Mouse (Mus musculus) neural tube, embryonic 14.5 days (tissue): ENCODE measurements around the gene Tubb3. TPM values are rescaled to one million over a fixed set of nuclear protein-coding genes. Genes with fewer than 3 reads are reported as not detected.

Source experiments
- ATAC-seq: fragments of 200-750 bp; cut with Nextera tagmentation; 2 replicates; pipeline ENCODE4 v1.8.0; 2017; ENCODE audit warnings: low read depth, mild to moderate bottlenecking, moderate TSS enrichment, moderate library complexity
- H3K27ac ChIP-seq: fragments of 300-500 bp; sonication (generic); 2 replicates; pipeline ENCODE4 v1.5.1; 2014; ENCODE audit warnings: low read depth, mild to moderate bottlenecking, control low read depth, low read length, moderate library complexity, mixed read lengths
- H3K27me3 ChIP-seq: fragments of 300-500 bp; sonication (generic); 2 replicates; pipeline ENCODE4 v1.6.1; 2014; ENCODE audit warnings: low read length; ENCODE audit not compliant: control insufficient read depth, insufficient read depth
- H3K36me3 ChIP-seq: fragments of 300-500 bp; sonication (generic); 2 replicates; pipeline ENCODE4 v1.6.1; 2014; ENCODE audit warnings: low read length, mixed read lengths; ENCODE audit not compliant: control insufficient read depth, insufficient read depth
- H3K4me1 ChIP-seq: fragments of 300-500 bp; sonication (generic); 2 replicates; pipeline ENCODE4 v1.6.1; 2014; ENCODE audit warnings: low read length; ENCODE audit not compliant: control insufficient read depth, insufficient read depth
- H3K4me2 ChIP-seq: fragments of 300-500 bp; sonication (generic); 2 replicates; pipeline ENCODE4 v1.6.1; 2014; ENCODE audit warnings: mild to moderate bottlenecking, low read depth, low read length, control low read depth
- H3K4me3 ChIP-seq: fragments of 300-500 bp; sonication (generic); 2 replicates; pipeline ENCODE4 v1.5.1; 2014; ENCODE audit warnings: low read depth, low read length, control low read depth, mixed read lengths
- H3K9ac ChIP-seq: fragments of 300-500 bp; sonication (generic); replicated peaks from 2 replicates; pipeline ENCODE4 v1.6.1; 2014; ENCODE audit warnings: low read depth, mild to moderate bottlenecking, control low read depth, low read length, mixed read lengths
- H3K9me3 ChIP-seq: fragments of 300-500 bp; sonication (generic); 2 replicates; pipeline ENCODE4 v1.6.1; 2016; ENCODE audit warnings: low read length; ENCODE audit not compliant: control insufficient read depth
- WGBS: fragments of 180-500 bp; shearing (Covaris S2); extraction: QIAGEN DNeasy Blood & Tissue Kit; methylation state at CpG from one replicate; pipeline ENCODE4 v1.1.7; 2014; 5-methylcytosine and 5-hydroxymethylcytosine counted together
- polyA plus RNA-seq: library from polyadenylated mRNA; unstranded; fragments of >200 nt; fragmentation: Nextera tagmentation; extraction: Ambion mirVana; gene quantifications from 2 replicates; pipeline ENCODE4 v1.2.1, GENCODE M21; 2014

The Tubb3 gene
- 1,600 and 1,632 TPM in 2 replicates for polyA plus RNA-seq

GRCm38 (mm10) chr8:123411246-123411645 lies at the start of gene Tubb3:
TSS of gene Tubb3 (plus strand) at chr8:123411424.
- 1% methylated on average over 29 of the region's 29 CpGs for WGBS
- peaks cover 17% of the 10 kb centered on the region for H3K4me1 ChIP-seq
- no peaks in the 10 kb centered on the region for H3K36me3 ChIP-seq
- ATAC-seq, result peak; percentile 91
- peak within 1 kb of the TSS; percentile 62 for H3K4me3 ChIP-seq
- H3K9ac ChIP-seq, result peak within 1 kb of the TSS; percentile 91
- H3K27me3 ChIP-seq, result no peaks in the 10 kb centered on the region
- peak within 1 kb of the TSS; percentile 96 for H3K27ac ChIP-seq
- no peaks in the 10 kb centered on the region for H3K9me3 ChIP-seq
- peak within 1 kb of the TSS; percentile 98 for H3K4me2 ChIP-seq

- Histone ChIP-seq H3K4me1 (peaks cover 16% of the 10 kb centered on the region), H3K27ac (peak within 1 kb of the TSS; percentile 97), H3K4me3 (peak within 1 kb of the TSS; percentile 88), H3K36me3 (peaks cover 12% of the 10 kb centered on the region), H3K9ac (peak within 1 kb of the TSS; percentile 82), H3K4me2 (peak within 1 kb of the TSS; percentile 71), H3K9me3 (no peaks in the 10 kb centered on the region), H3K27me3 (no peaks in the 10 kb centered on the region)
- under 1% methylated on average over 64 of the region's 75 CpGs for WGBS
- ATAC-seq, result peak; percentile 94
Measured at GRCm38 (mm10) chr8:123373403-123374238, 37.6 kb upstream of the Tubb3 start, which contains the start of gene Tcf25. TSS of gene Tcf25 (plus strand) at chr8:123373753.

DNA sequence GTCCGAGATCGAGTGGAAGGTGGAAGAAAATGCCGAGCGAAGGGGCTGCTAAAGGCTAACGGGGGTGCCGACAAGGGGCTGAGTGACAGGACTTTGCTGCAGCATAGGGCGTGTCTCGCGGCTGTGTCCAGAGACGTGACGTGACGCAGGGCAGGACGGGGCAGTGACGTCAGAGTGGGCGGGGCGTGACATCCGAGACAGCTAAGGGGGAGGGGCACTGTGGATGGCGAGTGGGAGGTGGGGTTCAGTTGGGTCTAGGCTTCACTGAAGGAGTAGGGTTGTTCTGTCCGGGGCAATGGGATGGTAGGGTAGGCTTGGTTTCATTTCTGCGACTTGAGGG lies 37.0 kb upstream of the Tubb3 start:
- Histone ChIP-seq H3K4me1 (peaks cover 16% of the 10 kb centered on the region), H3K9me3 (no peaks in the 10 kb centered on the region), H3K4me3 (peak overlapping the region; percentile 88), H3K4me2 (peak overlapping the region; percentile 71), H3K36me3 (0 out of 2 replicates have a peak, but pooled peaks cover 10% of the 10 kb centered on the region), H3K27ac (peak overlapping the region; percentile 97), H3K27me3 (no peaks in the 10 kb centered on the region), H3K9ac (peak overlapping the region; percentile 82)
- ATAC-seq, result peak; percentile 79
- 2% methylated on average over 20 of the region's 20 CpGs for WGBS

- Histone ChIP-seq H3K4me2 (no peak overlapping the region), H3K9me3 (no peaks in the 10 kb centered on the region), H3K9ac (no peak overlapping the region), H3K36me3 (0 out of 2 replicates have a peak, but pooled peaks cover 6% of the 10 kb centered on the region), H3K27ac (peak overlapping the region; percentile 39; the same call in 1 of the 2 replicates), H3K27me3 (no peaks in the 10 kb centered on the region), H3K4me3 (no peak overlapping the region), H3K4me1 (peaks cover 16% of the 10 kb centered on the region)
- WGBS, result 78% methylated on average over 10 of the region's 10 CpGs
- no peak for ATAC-seq
Measured at GRCm38 (mm10) chr8:123375701-123376100, 35.5 kb upstream of the Tubb3 start.

GRCm38 (mm10) chr8:123376106-123376505 lies 35.1 kb upstream of the Tubb3 start:
- Histone ChIP-seq H3K4me3 (no peak overlapping the region), H3K4me2 (no peak overlapping the region), H3K4me1 (peaks cover 16% of the 10 kb centered on the region), H3K27ac (peak overlapping the region; percentile 39; the same call in 1 of the 2 replicates), H3K9ac (no peak overlapping the region), H3K9me3 (no peaks in the 10 kb centered on the region), H3K36me3 (0 out of 2 replicates have a peak, but pooled peaks cover 6% of the 10 kb centered on the region), H3K27me3 (no peaks in the 10 kb centered on the region)
- WGBS, result 50% methylated on average over 8 of the region's 8 CpGs
- no peak for ATAC-seq

DNA sequence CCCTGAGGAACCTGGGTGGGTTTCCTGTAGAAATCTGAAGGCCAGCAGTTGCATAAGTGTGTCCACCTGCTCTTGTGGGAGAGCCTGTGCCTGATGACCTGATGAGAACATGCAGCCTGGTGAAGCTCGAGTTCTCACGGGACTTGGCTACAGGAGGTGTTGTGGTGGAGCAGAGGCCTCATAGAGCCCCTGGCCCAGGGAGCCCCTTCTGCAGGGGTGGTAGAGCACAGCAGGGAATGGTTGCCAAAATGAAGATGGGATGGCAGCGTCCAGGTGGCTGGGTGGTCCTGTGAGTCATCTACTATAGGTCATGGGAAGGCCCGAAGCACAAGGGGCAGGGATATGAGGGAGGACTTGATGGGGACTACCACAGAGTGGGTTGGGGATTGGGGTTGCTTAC lies 29.5 kb upstream of the Tubb3 start:
- no peaks in the 10 kb centered on the region for H3K4me1 ChIP-seq
- H3K36me3 ChIP-seq, result peaks cover 54% of the 10 kb centered on the region
- 92% methylated on average over 4 of the region's 4 CpGs for WGBS
- H3K4me3 ChIP-seq, result no peak overlapping the region
- no peaks in the 10 kb centered on the region for H3K27me3 ChIP-seq
- ATAC-seq, result no peak
- no peaks in the 10 kb centered on the region for H3K9me3 ChIP-seq
- no peak overlapping the region for H3K4me2 ChIP-seq
- no peak overlapping the region for H3K9ac ChIP-seq
- H3K27ac ChIP-seq, result no peak overlapping the region

- Histone ChIP-seq H3K9me3 (no peaks in the 10 kb centered on the region), H3K4me1 (no peaks in the 10 kb centered on the region), H3K27me3 (no peaks in the 10 kb centered on the region), H3K36me3 (peaks cover 62% of the 10 kb centered on the region), H3K4me2 (no peak overlapping the region), H3K27ac (no peak overlapping the region), H3K4me3 (no peak overlapping the region), H3K9ac (no peak overlapping the region)
- no peak for ATAC-seq
- WGBS, result 88% methylated on average over 8 of the region's 8 CpGs
Measured at GRCm38 (mm10) chr8:123382516-123382915, 28.7 kb upstream of the Tubb3 start.

DNA sequence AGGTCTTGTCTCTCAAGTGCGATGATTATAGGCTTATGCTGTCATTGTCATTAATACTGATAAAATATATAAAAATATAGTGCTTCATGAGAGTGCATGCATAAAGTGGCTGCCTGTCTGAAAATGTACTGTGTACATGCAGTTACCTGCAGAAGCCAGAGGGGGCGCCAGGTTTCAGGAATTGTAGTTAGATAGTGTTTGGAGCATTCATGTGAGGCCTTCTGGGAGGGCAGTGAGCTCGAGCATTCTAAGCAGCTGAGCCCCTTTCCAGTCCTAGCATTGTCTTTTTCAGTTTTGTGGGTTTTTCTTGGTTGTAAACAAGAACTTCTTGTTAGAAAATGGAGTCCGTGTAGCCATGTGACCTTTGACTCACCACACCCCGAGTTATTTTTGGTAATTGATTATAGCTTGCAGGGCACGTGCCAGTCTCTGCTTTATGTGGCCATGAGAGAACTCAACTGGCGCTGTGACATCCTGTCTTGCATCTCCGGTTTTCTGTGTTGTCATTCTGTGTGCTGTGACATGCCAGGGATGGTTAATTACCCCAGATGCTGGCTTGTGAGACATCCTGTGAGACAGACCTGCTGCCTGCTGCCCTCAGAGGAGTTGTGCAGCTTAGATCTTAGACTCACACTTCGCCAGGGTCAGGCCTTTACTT lies 26.2 kb upstream of the Tubb3 start:
- no peak overlapping the region for H3K27ac ChIP-seq
- H3K27me3 ChIP-seq, result no peaks in the 10 kb centered on the region
- no peaks in the 10 kb centered on the region for H3K4me1 ChIP-seq
- ATAC-seq, result no peak
- no peaks in the 10 kb centered on the region for H3K9me3 ChIP-seq
- no peak overlapping the region for H3K4me3 ChIP-seq
- H3K9ac ChIP-seq, result no peak overlapping the region
- H3K4me2 ChIP-seq, result no peak overlapping the region
- peaks cover 81% of the 10 kb centered on the region for H3K36me3 ChIP-seq
- WGBS, result 72% methylated on average over 9 of the region's 9 CpGs

DNA sequence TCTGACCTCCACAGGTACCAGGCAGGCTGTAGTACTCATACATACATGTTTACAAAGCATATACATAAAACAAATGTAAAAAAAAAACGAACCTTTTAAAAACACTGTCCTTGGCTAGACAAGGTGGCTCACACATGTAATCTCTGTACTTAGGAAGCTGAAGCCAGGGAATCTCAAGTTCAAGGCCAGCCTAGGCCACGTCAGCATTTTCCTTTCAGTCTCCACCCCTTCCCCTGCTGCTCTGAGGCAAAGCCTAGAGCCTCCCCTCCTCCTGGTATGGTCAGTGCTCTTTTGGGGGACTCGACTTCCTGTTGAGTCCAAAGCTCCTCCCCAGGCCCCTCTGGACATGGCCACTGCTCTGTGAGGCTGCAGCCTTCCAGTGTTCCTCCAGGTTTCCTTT lies 24.2 kb upstream of the Tubb3 start:
- Histone ChIP-seq H3K4me3 (no peak overlapping the region), H3K9me3 (no peaks in the 10 kb centered on the region), H3K27me3 (no peaks in the 10 kb centered on the region), H3K36me3 (peaks cover 94% of the 10 kb centered on the region), H3K9ac (no peak overlapping the region), H3K4me2 (no peak overlapping the region), H3K4me1 (no peaks in the 10 kb centered on the region), H3K27ac (no peak overlapping the region)
- ATAC-seq, result no peak
- WGBS, result 93% methylated on average over 3 of the region's 3 CpGs
